Mouse (Mus musculus) gonadal fat pad, adult 2 months (tissue): ENCODE data around the gene Scaper. TPM values are rescaled to one million over a fixed set of nuclear protein-coding genes. Genes with fewer than 3 reads are reported as not detected.

ENCODE experiments used
- DNase-seq: peaks from one replicate; pipeline ENCODE4 v3.0.0-alpha.2; 2012; ENCODE audit warnings: low read depth
- polyA plus RNA-seq: library from polyadenylated mRNA; depleted of rRNA; stranded (reverse); fragments of >200 nt; gene quantifications from 2 replicates; pipeline ENCODE4 v1.2.3, GENCODE M21; 2012; rRNA removed

Gene Scaper
- 5.6 and 6.4 TPM in 2 replicates for polyA plus RNA-seq

- DNase-seq = no peak
Observed at GRCm38 (mm10) chr9:55937664-55938617, at the start of gene Scaper. Gene Scaper (minus strand): TSS chr9:55938119.

GRCm38 (mm10) chr9:55946819-55947218 lies 8.9 kb upstream of the Scaper start:
- no peak for DNase-seq

- no peak for DNase-seq
Observed at GRCm38 (mm10) chr9:55941356-55941755, 3.4 kb upstream of the Scaper start.

- DNase-seq = no peak
Observed at GRCm38 (mm10) chr9:55938618-55938985, 683 bp upstream of the Scaper start.

GRCm38 (mm10) chr9:55937224-55937663 lies 675 bp downstream of the Scaper start:
- DNase-seq = no peak

- no peak for DNase-seq
Observed at GRCm38 (mm10) chr9:55932482-55932881, 5.4 kb downstream of the Scaper start.

GRCm38 (mm10) chr9:55918579-55918978 lies 19.3 kb downstream of the Scaper start:
- no peak for DNase-seq

- DNase-seq = no peak
Observed at GRCm38 (mm10) chr9:55916751-55917150, 21.2 kb downstream of the Scaper start.

GRCm38 (mm10) chr9:55911481-55911880 lies 26.4 kb downstream of the Scaper start:
- DNase-seq = no peak

- DNase-seq = no peak
Observed at GRCm38 (mm10) chr9:55902964-55903363, 35.0 kb downstream of the Scaper start.

- DNase-seq = no peak
Observed at GRCm38 (mm10) chr9:55901588-55901987, 36.3 kb downstream of the Scaper start.

- no peak for DNase-seq
Observed at GRCm38 (mm10) chr9:55900531-55900930, 37.4 kb downstream of the Scaper start.

- DNase-seq = no peak
Observed at GRCm38 (mm10) chr9:55878066-55878465, 59.9 kb downstream of the Scaper start.

GRCm38 (mm10) chr9:55789442-55789841 lies 148.5 kb downstream of the Scaper start:
- DNase-seq = no peak

GRCm38 (mm10) chr9:55712016-55712415 lies 225.9 kb downstream of the Scaper start:
- no peak for DNase-seq

GRCm38 (mm10) chr9:55710553-55710952 lies 227.4 kb downstream of the Scaper start:
- DNase-seq = no peak

GRCm38 (mm10) chr9:55706603-55707002 lies 231.3 kb downstream of the Scaper start:
- no peak for DNase-seq

GRCm38 (mm10) chr9:55695307-55695706 lies 242.6 kb downstream of the Scaper start:
- DNase-seq = no peak

- DNase-seq = no peak
Observed at GRCm38 (mm10) chr9:55677099-55677498, 260.8 kb downstream of the Scaper start.

- no peak for DNase-seq
Observed at GRCm38 (mm10) chr9:55646444-55646843, 291.5 kb downstream of the Scaper start.

GRCm38 (mm10) chr9:55626990-55627389 lies 310.9 kb downstream of the Scaper start:
- no peak for DNase-seq

- DNase-seq = no peak
Observed at GRCm38 (mm10) chr9:55614711-55615110, 323.2 kb downstream of the Scaper start.

- DNase-seq = no peak
Observed at GRCm38 (mm10) chr9:55609751-55610150, 328.2 kb downstream of the Scaper start.
